Mouse (Mus musculus) cerebellum, adult 2 months (tissue): ENCODE measurements around the gene Cmss1. TPM values are rescaled to one million over a fixed set of nuclear protein-coding genes. Genes with fewer than 3 reads are reported as not detected.

Source experiments
- DNase-seq, 2 experiments: peaks; one replicate each; pipeline ENCODE4 v3.0.0; 2021
- H3K27ac ChIP-seq: fragments of 200-500 bp; 2 replicates; pipeline ENCODE4 v1.5.1; 2012; ENCODE audit warnings: low read length, control low read depth, inconsistent platforms; ENCODE audit not compliant: insufficient read depth
- H3K27me3 ChIP-seq: fragments of 200-500 bp; 2 replicates; pipeline ENCODE4 v1.6.1; 2012; ENCODE audit warnings: inconsistent platforms, mild to moderate bottlenecking, low read length, moderate library complexity; ENCODE audit not compliant: control insufficient read depth, insufficient read depth
- H3K4me1 ChIP-seq: fragments of 200-500 bp; 2 replicates; pipeline ENCODE4 v1.6.1; 2011; ENCODE audit warnings: low read length; ENCODE audit not compliant: control insufficient read depth, insufficient read depth
- H3K4me3 ChIP-seq: fragments of 200-500 bp; replicated peaks from 2 replicates; pipeline ENCODE3; 2011; ENCODE audit warnings: mild to moderate bottlenecking, low read depth, low read length, control low read depth; ENCODE audit not compliant: insufficient read depth
- CTCF ChIP-seq: fragments of 200-500 bp; IDR thresholded peaks from 2 replicates; pipeline ENCODE4 v1.5.1; 2011; ENCODE audit warnings: low read depth, mild to moderate bottlenecking, control low read depth, low read length, moderate library complexity, borderline replicate concordance; ENCODE audit not compliant: insufficient read depth
- POLR2A ChIP-seq: fragments of 200-500 bp; IDR thresholded peaks from 2 replicates; pipeline ENCODE4 v1.6.1; 2011; ENCODE audit warnings: low read length, control low read depth, borderline replicate concordance; ENCODE audit not compliant: insufficient read depth
- WGBS: fragments of 180-500 bp; shearing (Covaris S2); methylation state at CpG from one replicate; pipeline ENCODE4 v1.1.7; 2018; 5-methylcytosine and 5-hydroxymethylcytosine counted together
- polyA plus RNA-seq: library from polyadenylated mRNA; depleted of rRNA; stranded (reverse); fragments of >200 nt; gene quantifications from 2 replicates; pipeline ENCODE4 v1.2.3, GENCODE M21; 2012

Gene Cmss1
- polyA plus RNA-seq, 1 experiment, result 9.3 TPM

DNA sequence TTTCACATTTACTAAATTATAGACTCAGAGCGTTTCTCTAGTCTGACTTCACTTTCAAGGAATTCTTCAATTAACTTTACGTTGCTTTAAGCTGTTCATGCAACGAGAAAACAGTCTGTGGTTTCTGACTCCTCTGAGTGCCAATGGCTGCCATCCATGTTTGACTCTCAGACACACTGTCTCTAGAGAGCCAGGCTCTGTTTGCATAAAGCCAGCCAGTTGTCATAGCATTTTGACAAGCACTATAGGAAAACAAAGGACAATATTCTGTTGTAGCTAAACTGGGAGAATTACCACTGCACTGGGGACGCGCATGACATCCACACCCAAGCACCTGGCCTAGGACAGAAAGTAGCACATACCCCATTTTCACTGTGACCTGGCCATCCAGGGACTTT is 168.4 kb downstream of the Cmss1 start:
- no peak overlapping the region for H3K4me3 ChIP-seq
- H3K4me1 ChIP-seq, result no peaks in the 10 kb centered on the region
- no peak overlapping the region for H3K27ac ChIP-seq
- DNase-seq, result no peak
- TF ChIP-seq CTCF (no peak), POLR2A (no peak)
- no peaks in the 10 kb centered on the region; the same call in 1 of the 2 replicates for H3K27me3 ChIP-seq
- WGBS, result 41% methylated on average over 5 of the region's 5 CpGs

GRCm38 (mm10) chr16:57437523-57438287 is 169.0 kb downstream of the Cmss1 start:
- no peak overlapping the region for H3K4me3 ChIP-seq
- WGBS, result 71% methylated on average over 11 of the region's 11 CpGs
- DNase-seq, result no peak
- H3K4me1 ChIP-seq, result no peaks in the 10 kb centered on the region
- H3K27me3 ChIP-seq, result no peaks in the 10 kb centered on the region; the same call in 1 of the 2 replicates
- H3K27ac ChIP-seq, result no peak overlapping the region
- TF ChIP-seq POLR2A (no peak), CTCF (no peak)

GRCm38 (mm10) chr16:57434640-57435039 is 172.0 kb downstream of the Cmss1 start:
- no peaks in the 10 kb centered on the region; the same call in 1 of the 2 replicates for H3K27me3 ChIP-seq
- 81% methylated on average over 3 of the region's 3 CpGs for WGBS
- TF ChIP-seq CTCF (no peak), POLR2A (no peak)
- H3K4me3 ChIP-seq, result no peak overlapping the region
- H3K27ac ChIP-seq, result no peak overlapping the region
- no peak for DNase-seq
- H3K4me1 ChIP-seq, result no peaks in the 10 kb centered on the region

GRCm38 (mm10) chr16:57433671-57434070 is 173.0 kb downstream of the Cmss1 start:
- Histone ChIP-seq H3K4me1 (no peaks in the 10 kb centered on the region), H3K27me3 (no peaks in the 10 kb centered on the region; the same call in 1 of the 2 replicates), H3K27ac (no peak overlapping the region), H3K4me3 (no peak overlapping the region)
- DNase-seq, result no peak
- TF ChIP-seq CTCF (no peak), POLR2A (no peak)
- 94% methylated on average over 6 of the region's 6 CpGs for WGBS

DNA sequence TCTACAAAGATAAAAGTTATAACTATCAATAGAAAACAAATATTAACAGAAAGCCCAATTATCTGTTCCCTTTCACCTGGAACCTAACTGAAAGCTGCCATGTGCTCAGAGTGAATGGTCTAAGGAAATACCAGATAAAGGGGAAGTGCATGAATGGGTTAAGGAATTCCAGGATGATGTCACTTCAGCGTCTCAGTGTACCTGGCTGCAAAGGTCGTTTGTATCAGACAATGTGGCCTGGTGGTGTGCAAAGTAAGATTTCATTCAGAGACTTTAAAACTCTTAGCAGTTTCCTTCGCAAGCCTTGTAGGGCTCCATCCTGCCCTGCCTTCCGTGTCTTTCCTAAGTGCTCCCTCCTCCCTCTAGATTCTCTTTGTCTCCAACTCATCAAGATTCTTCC is 173.5 kb downstream of the Cmss1 start:
- Histone ChIP-seq H3K27me3 (no peaks in the 10 kb centered on the region; the same call in 1 of the 2 replicates), H3K4me1 (no peaks in the 10 kb centered on the region), H3K4me3 (no peak overlapping the region), H3K27ac (no peak overlapping the region)
- DNase-seq, result no peak
- no peak for TF ChIP-seq CTCF
- TF ChIP-seq POLR2A, result no peak
- 83% methylated on average over 4 of the region's 4 CpGs for WGBS

DNA sequence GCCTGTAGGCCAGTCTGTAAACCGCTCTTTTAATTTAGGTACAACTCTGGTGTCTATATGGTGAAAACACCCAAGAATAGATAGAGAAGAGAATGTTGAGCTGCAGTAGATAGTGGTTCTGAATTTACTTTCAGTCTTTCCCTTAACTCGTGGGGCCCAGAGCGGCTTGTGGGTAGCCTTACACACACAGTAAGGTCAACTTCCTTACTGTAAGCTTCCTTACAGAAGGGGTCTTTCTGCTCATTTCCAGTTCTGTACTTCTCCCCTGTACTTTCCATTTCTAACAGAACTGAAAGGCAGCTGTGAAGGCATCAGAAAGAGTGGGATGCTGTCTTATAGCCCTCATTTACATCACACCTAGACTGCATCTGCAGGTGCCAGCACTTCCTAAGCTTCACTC is 175.4 kb downstream of the Cmss1 start:
- Histone ChIP-seq H3K27me3 (no peaks in the 10 kb centered on the region), H3K4me3 (no peak overlapping the region), H3K27ac (no peak overlapping the region), H3K4me1 (no peaks in the 10 kb centered on the region)
- TF ChIP-seq POLR2A, result no peak
- TF ChIP-seq CTCF, result no peak
- no peak for DNase-seq
- WGBS, result 96% methylated on average over 3 of the region's 3 CpGs

- TF ChIP-seq CTCF (no peak), POLR2A (no peak)
- no peak overlapping the region for H3K4me3 ChIP-seq
- no peaks in the 10 kb centered on the region for H3K4me1 ChIP-seq
- DNase-seq, result no peak
- H3K27me3 ChIP-seq, result no peaks in the 10 kb centered on the region
- 86% methylated on average over 5 of the region's 5 CpGs for WGBS
- no peak overlapping the region for H3K27ac ChIP-seq
These were observed 177.7 kb downstream of the Cmss1 start for GRCm38 (mm10) chr16:57428977-57429376.
